Mouse (Mus musculus): ENCODE results near the gene Gpr3. TPM values are rescaled to one million over a fixed set of nuclear protein-coding genes. Genes with fewer than 3 reads are reported as not detected.

The Gpr3 gene
- total and polyA plus RNA-seq, 2 experiments from 2014 or later: 4.5 to 10.8 TPM

DNA sequence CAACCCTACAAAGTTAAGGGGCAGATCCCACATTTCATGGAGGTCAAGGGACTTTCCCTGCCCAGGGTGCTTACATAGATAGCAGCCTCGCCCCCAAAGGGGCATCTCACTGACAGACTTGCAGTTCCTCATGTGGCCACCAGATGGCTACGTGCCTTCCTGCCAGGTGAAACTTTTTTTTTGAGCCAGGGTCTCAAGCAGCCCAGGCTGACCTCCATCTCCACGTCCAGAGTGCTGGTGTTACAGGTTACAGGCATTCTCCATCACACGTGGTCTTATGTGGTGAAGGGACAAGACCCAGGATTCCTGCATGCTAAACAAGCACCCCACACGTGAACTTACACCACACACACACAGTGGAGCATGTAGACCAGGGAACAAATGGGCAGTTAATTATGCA is 5.3 kb upstream of the Gpr3 start:
- WGBS: 0% methylated on average over 5 of the region's 5 CpGs
- Histone ChIP-seq H3K36me3 (ENCODE audit: insufficient read depth, low read length) (no peaks in the 10 kb centered on the region), H3K4me2 (ENCODE audit: low read depth, low read length, poor library complexity, severe bottlenecking) (no peak overlapping the region), H3K27me3 (ENCODE audit: insufficient read depth, low read length) (peaks cover 4% of the 10 kb centered on the region; the same call in 1 of the 2 replicates), H3K9ac (replicated peaks; ENCODE audit: low read length, poor library complexity, severe bottlenecking) (no peak overlapping the region), H3K4me3 (ENCODE audit: low read depth, low read length) (no peak overlapping the region), H3K27ac (ENCODE audit: low read depth, low read length) (no peak overlapping the region), H3K4me1 (ENCODE audit: insufficient read depth, low read length) (peaks cover 8% of the 10 kb centered on the region; the same call in 1 of the 2 replicates), H3K9me3 (ENCODE audit: low read length) (no peaks in the 10 kb centered on the region)
- DNase-seq (ENCODE audit: low spot score): peak; percentile 77
- no peak for ATAC-seq (ENCODE audit: low FRiP score)
- peak; percentile 94 for TF ChIP-seq CTCF (IDR thresholded peaks at IDR 0.05)

DNA sequence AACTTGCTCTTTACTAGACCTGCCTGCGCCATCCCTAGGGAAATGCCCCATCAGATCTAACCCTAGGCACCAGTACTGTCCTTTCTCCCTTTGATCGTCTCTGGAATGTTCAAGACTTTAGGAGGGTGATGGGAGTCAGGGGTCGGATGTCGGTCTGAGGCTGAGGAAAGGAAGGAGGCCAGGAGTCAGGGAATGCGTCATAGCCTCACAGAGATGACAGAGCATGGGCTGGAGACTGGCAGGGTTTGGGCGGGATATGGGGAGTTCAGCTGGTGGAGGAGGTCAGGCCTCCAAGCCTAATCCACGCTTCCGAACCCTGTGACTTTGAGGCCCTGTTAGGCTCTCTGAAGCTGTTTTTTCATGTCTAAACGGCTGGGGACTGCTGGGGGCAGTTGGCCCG is 1.3 kb upstream of the Gpr3 start:
- Histone ChIP-seq H3K4me2 (ENCODE audit: low read depth, low read length, poor library complexity, severe bottlenecking) (peak overlapping the region; percentile 96), H3K36me3 (ENCODE audit: insufficient read depth, low read length) (no peaks in the 10 kb centered on the region), H3K27me3 (ENCODE audit: insufficient read depth, low read length) (no peaks in the 10 kb centered on the region; the same call in 1 of the 2 replicates), H3K4me3 (ENCODE audit: low read depth, low read length) (peak overlapping the region; percentile 74; the same call in 1 of the 2 replicates), H3K27ac (ENCODE audit: low read depth, low read length) (no peak overlapping the region), H3K4me1 (ENCODE audit: insufficient read depth, low read length) (peaks cover 11% of the 10 kb centered on the region; the same call in 1 of the 2 replicates), H3K9ac (replicated peaks; ENCODE audit: low read length, poor library complexity, severe bottlenecking) (0 out of 2 replicates have a peak overlapping the region, but pooled peaks have one; percentile 76), H3K9me3 (ENCODE audit: low read length) (no peaks in the 10 kb centered on the region)
- TF ChIP-seq CTCF (IDR thresholded peaks at IDR 0.05): no peak
- ATAC-seq (ENCODE audit: low FRiP score) (no peak), DNase-seq (ENCODE audit: low spot score) (no peak)
- WGBS: 15% methylated on average over 10 of the region's 10 CpGs

DNA sequence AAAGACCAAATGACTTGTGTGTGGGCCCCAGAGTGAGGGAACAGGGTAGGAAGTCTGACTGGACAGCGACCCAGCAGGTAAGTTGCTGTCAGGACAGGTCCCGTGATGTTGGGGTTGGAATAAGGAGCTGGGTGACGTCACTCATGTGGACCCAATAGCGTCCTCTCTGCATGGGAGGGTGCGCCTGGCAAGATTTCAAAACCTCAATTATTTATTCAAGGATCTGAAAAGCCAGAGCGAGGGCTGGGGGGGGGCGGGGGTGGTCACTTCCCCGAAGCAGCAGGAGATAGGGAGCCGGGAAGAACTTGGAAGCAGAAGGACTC is 893 bp upstream of the Gpr3 start:
- Histone ChIP-seq H3K4me1 (ENCODE audit: insufficient read depth, low read length) (peaks cover 11% of the 10 kb centered on the region; the same call in 1 of the 2 replicates), H3K27me3 (ENCODE audit: insufficient read depth, low read length) (no peaks in the 10 kb centered on the region; the same call in 1 of the 2 replicates), H3K9me3 (ENCODE audit: low read length) (no peaks in the 10 kb centered on the region), H3K27ac (ENCODE audit: low read depth, low read length) (no peak overlapping the region), H3K4me2 (ENCODE audit: low read depth, low read length, poor library complexity, severe bottlenecking) (peak overlapping the region; percentile 96), H3K9ac (replicated peaks; ENCODE audit: low read length, poor library complexity, severe bottlenecking) (peak overlapping the region; percentile 76), H3K4me3 (ENCODE audit: low read depth, low read length) (peak overlapping the region; percentile 74), H3K36me3 (ENCODE audit: insufficient read depth, low read length) (no peaks in the 10 kb centered on the region)
- DNase-seq (ENCODE audit: low spot score): peak; percentile 78
- peak; percentile 45 for TF ChIP-seq CTCF (IDR thresholded peaks at IDR 0.05)
- peak; percentile 45; the same call in 1 of the 2 replicates for ATAC-seq (ENCODE audit: low FRiP score)
- 0% methylated on average over 9 of the region's 9 CpGs for WGBS

DNA sequence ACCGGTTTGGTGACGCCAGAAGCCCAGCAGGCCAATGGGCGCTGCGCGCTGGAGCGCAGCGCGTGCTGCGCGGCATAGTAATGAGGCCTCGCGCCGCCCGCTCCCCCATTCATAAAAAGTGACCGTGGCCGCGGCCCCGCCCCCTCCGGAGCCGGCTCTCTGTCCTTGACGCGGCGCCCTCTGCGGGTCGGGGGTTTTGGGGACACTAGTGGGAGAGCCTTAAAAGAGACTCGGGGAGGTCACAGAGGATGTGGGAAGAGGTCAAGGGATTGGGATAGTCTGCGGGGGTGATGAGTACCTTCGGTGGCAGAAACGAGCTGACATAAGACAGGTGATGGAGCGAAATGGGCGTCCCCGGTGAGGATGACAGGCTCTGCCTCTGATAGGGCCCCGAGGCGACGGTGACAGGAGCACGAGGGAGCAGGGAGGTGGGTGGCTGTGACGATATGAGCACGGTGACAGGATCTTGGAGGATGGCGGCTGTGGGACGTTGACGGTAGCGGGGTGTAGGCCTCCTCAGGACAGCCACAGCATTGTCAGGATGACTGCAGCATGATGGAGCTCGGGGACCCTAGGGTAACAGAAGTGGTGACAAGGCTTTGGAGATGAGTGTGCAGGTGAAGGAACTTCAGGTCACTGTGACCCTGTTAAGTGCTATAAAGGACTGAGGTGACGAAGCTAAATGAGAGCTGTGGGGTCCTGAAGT is 379 bp upstream of the Gpr3 start:
- Histone ChIP-seq H3K4me1 (ENCODE audit: insufficient read depth, low read length) (peaks cover 11% of the 10 kb centered on the region; the same call in 1 of the 2 replicates), H3K4me2 (ENCODE audit: low read depth, low read length, poor library complexity, severe bottlenecking) (peak overlapping the region; percentile 96), H3K4me3 (ENCODE audit: low read depth, low read length) (peak overlapping the region; percentile 74), H3K9me3 (ENCODE audit: low read length) (no peaks in the 10 kb centered on the region), H3K9ac (replicated peaks; ENCODE audit: low read length, poor library complexity, severe bottlenecking) (peak overlapping the region; percentile 76), H3K27me3 (ENCODE audit: insufficient read depth, low read length) (no peaks in the 10 kb centered on the region; the same call in 1 of the 2 replicates), H3K36me3 (ENCODE audit: insufficient read depth, low read length) (no peaks in the 10 kb centered on the region), H3K27ac (ENCODE audit: low read depth, low read length) (no peak overlapping the region)
- WGBS: 1% methylated on average over 44 of the region's 44 CpGs
- TF ChIP-seq CTCF (IDR thresholded peaks at IDR 0.05): peak; percentile 53
- DNase-seq (ENCODE audit: low spot score) (peak; percentile 92), ATAC-seq (ENCODE audit: low FRiP score) (peak; percentile 83)

DNA sequence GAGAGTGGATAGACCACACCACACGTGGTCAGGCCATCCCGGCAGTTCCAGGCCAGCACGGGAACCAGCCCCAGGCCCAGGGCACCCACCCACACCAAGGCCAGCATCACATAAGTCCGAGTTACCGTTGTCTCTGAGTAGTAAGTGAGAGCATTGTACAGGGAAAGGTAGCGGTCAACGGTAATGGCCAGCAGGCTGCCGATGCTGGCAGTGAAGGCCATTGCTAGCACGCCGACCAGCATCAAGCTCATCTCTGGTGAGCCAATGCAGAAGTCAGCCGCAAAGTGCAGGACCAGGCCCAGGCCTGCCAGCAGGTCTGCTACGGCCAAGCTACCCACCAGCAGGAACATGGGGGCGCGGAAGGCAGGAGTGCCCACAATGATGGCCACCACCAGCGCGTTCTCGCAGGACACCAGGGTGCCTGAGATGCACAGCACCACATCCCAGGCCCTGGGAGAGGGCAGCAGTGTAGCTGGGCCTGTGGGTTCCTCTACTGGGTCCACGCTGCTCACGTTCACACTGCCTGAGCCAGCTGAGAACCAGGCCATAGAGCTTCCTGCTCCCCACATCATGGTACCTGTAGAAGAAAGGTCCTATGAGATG is 1.4 kb downstream of the Gpr3 start:
- no peak overlapping the region for H3K4me2 ChIP-seq (ENCODE audit: low read depth, low read length, poor library complexity, severe bottlenecking)
- no peak overlapping the region for H3K4me3 ChIP-seq (ENCODE audit: low read depth, low read length)
- DNase-seq (ENCODE audit: low spot score) (no peak), ATAC-seq (ENCODE audit: low FRiP score) (no peak)
- TF ChIP-seq CTCF (IDR thresholded peaks at IDR 0.05): no peak
- peaks cover 11% of the 10 kb centered on the region; the same call in 1 of the 2 replicates for H3K4me1 ChIP-seq (ENCODE audit: insufficient read depth, low read length)
- no peaks in the 10 kb centered on the region for H3K36me3 ChIP-seq (ENCODE audit: insufficient read depth, low read length)
- H3K27me3 ChIP-seq (ENCODE audit: insufficient read depth, low read length): no peaks in the 10 kb centered on the region; the same call in 1 of the 2 replicates
- H3K27ac ChIP-seq (ENCODE audit: low read depth, low read length): no peak overlapping the region
- H3K9me3 ChIP-seq (ENCODE audit: low read length): no peaks in the 10 kb centered on the region
- 95% methylated on average over 19 of the region's 19 CpGs for WGBS
- H3K9ac ChIP-seq (replicated peaks; ENCODE audit: low read length, poor library complexity, severe bottlenecking): no peak overlapping the region
